Mouse (Mus musculus) c-Kit-positive CD71-positive TER-119-negative erythroid progenitor cells, embryonic 14.5 days (primary cell): ENCODE measurements at regions not wholly inside any gene's neighbourhood (a gene's known extent, or its start where the extent isn't known, plus 50 kb on each side); places are given as distances from the start of the nearest gene placed in this dataset.

ENCODE experiments used
- DNase-seq: peaks from one replicate; pipeline ENCODE4 v3.0.0-alpha.2; 2013; ENCODE audit warnings: low read depth

GRCm38 (mm10) chr5:16681055-16681454 is 110.6 kb upstream of the Gm28710 start:
- no peak for DNase-seq

GRCm38 (mm10) chr5:16684079-16684478 is 107.5 kb upstream of the Gm28710 start:
- no peak for DNase-seq

GRCm38 (mm10) chr5:16699260-16699659 is 92.3 kb upstream of the Gm28710 start:
- no peak for DNase-seq

- peak; percentile 4 for DNase-seq
Observed at GRCm38 (mm10) chr5:16700546-16700945, 91.1 kb upstream of the Gm28710 start.

- no peak for DNase-seq
Observed at GRCm38 (mm10) chr5:16702675-16703074, 88.9 kb upstream of the Gm28710 start.

GRCm38 (mm10) chr5:16715863-16716262 is 75.7 kb upstream of the Gm28710 start:
- no peak for DNase-seq

- DNase-seq: no peak
Observed at GRCm38 (mm10) chr5:16716391-16716790, 75.2 kb upstream of the Gm28710 start.

- no peak for DNase-seq
Observed at GRCm38 (mm10) chr5:16724820-16725219, 66.8 kb upstream of the Gm28710 start.
